Mouse (Mus musculus) retina, postnatal 7 days (tissue): ENCODE measurements around the gene Pex16.
"Not testable (repeated sequence)": the region's sequence is repeated elsewhere in the genome, so short reads cannot be mapped to it uniquely, and the experiment has no call there.

Experiments
- DNase-seq: peaks from one replicate; pipeline ENCODE4 v3.0.0-alpha.2; 2012; ENCODE audit warnings: low read depth, low spot score

Gene Pex16

GRCm38 (mm10) chr2:92388081-92388517 is 13.6 kb downstream of the Pex16 start:
- no peak for DNase-seq

- peak; percentile 85 for DNase-seq
Measured at GRCm38 (mm10) chr2:92388891-92389641, 14.6 kb downstream of the Pex16 start.

- DNase-seq = no peak
Measured at GRCm38 (mm10) chr2:92389645-92390044, 15.2 kb downstream of the Pex16 start.

- DNase-seq = no peak
Measured at GRCm38 (mm10) chr2:92390206-92390930, 15.9 kb downstream of the Pex16 start.

- DNase-seq = no peak
Measured at GRCm38 (mm10) chr2:92391116-92391515, 16.6 kb downstream of the Pex16 start.

GRCm38 (mm10) chr2:92391703-92392317 is 17.3 kb downstream of the Pex16 start:
- peak; percentile 32 for DNase-seq

- DNase-seq = no peak
Measured at GRCm38 (mm10) chr2:92392318-92393264, 18.1 kb downstream of the Pex16 start.

GRCm38 (mm10) chr2:92395535-92395934 is 21.1 kb downstream of the Pex16 start:
- DNase-seq = no peak

GRCm38 (mm10) chr2:92397436-92397835 is 23.0 kb downstream of the Pex16 start:
- no peak for DNase-seq

GRCm38 (mm10) chr2:92399877-92400276 is 25.4 kb downstream of the Pex16 start:
- DNase-seq = not testable (repeated sequence)

GRCm38 (mm10) chr2:92400682-92401081 is 26.2 kb downstream of the Pex16 start:
- DNase-seq = no peak

GRCm38 (mm10) chr2:92401091-92401561 is 26.6 kb downstream of the Pex16 start, which contains the start of gene Mapk8ip1:
Mapk8ip1 (minus strand) TSS chr2:92401263.
- no peak for DNase-seq

GRCm38 (mm10) chr2:92402591-92403326 is 28.3 kb downstream of the Pex16 start:
- DNase-seq = no peak

GRCm38 (mm10) chr2:92403776-92404319 is 29.4 kb downstream of the Pex16 start:
- DNase-seq = no peak

GRCm38 (mm10) chr2:92404737-92405136 is 30.3 kb downstream of the Pex16 start:
- no peak for DNase-seq

GRCm38 (mm10) chr2:92405687-92406086 is 31.2 kb downstream of the Pex16 start:
- DNase-seq = no peak

GRCm38 (mm10) chr2:92408309-92409045 is 34.0 kb downstream of the Pex16 start:
- no peak for DNase-seq

- no peak for DNase-seq
Measured at GRCm38 (mm10) chr2:92411705-92412104, 37.2 kb downstream of the Pex16 start.

GRCm38 (mm10) chr2:92421723-92422387 is 47.4 kb downstream of the Pex16 start:
- no peak for DNase-seq
